Mouse (Mus musculus) myocyte (in vitro differentiated cells): ENCODE results near the gene Afp. TPM values are rescaled to one million over a fixed set of nuclear protein-coding genes. Genes with fewer than 3 reads are reported as not detected.

Source experiments
- H3K27me3 ChIP-seq: one replicate; pipeline ENCODE4 v1.6.1; 2011; ENCODE audit not compliant: control insufficient read depth, insufficient read depth, insufficient read length
- H3K36me3 ChIP-seq: one replicate; pipeline ENCODE4 v1.6.1; 2011; ENCODE audit not compliant: control insufficient read depth, insufficient read depth
- H3K4me2 ChIP-seq: one replicate; pipeline ENCODE4 v1.6.1; 2011; ENCODE audit warnings: low read depth, control low read depth
- H3K4me3 ChIP-seq: one replicate; pipeline ENCODE4 v1.5.1; 2011; ENCODE audit warnings: mild to moderate bottlenecking, control low read depth, moderate library complexity
- H3K79me2 ChIP-seq: one replicate; pipeline ENCODE4 v1.6.1; 2011; ENCODE audit not compliant: control insufficient read depth, insufficient read depth
- H3ac ChIP-seq: one replicate; pipeline ENCODE4 v1.6.1; 2011; ENCODE audit not compliant: control insufficient read depth, insufficient read length
- CEBPB ChIP-seq: IDR thresholded peaks from 2 replicates; pipeline ENCODE4 v1.6.1; 2011; ENCODE audit warnings: mild to moderate bottlenecking, moderate library complexity; ENCODE audit not compliant: poor library complexity, insufficient read depth, severe bottlenecking
- E2F4 ChIP-seq: IDR thresholded peaks from one replicate; pipeline ENCODE4 v1.6.1; 2011; ENCODE audit warnings: mild to moderate bottlenecking, control low read depth, moderate library complexity; ENCODE audit not compliant: insufficient read depth
- MAX ChIP-seq: IDR thresholded peaks from one replicate; pipeline ENCODE4 v1.6.1; 2011; ENCODE audit warnings: low read depth, mild to moderate bottlenecking, control low read depth
- MYOD1 ChIP-seq, 3 experiments: IDR thresholded peaks; one replicate each; pipeline ENCODE4 v1.6.1; 2011; ENCODE audit warnings: control low read depth in 2 of 3, low read depth in 2 of 3, mild to moderate bottlenecking in 2 of 3, moderate library complexity in 1 of 3; ENCODE audit not compliant: insufficient read length in 2 of 3, control insufficient read depth in 1 of 3
- MYOG ChIP-seq, 3 experiments: IDR thresholded peaks; one replicate each; pipeline ENCODE4 v1.6.1; 2011; ENCODE audit warnings: control low read depth in 2 of 3, low read depth in 2 of 3, mild to moderate bottlenecking in 2 of 3; ENCODE audit not compliant: insufficient read length in 2 of 3, control insufficient read depth in 1 of 3, insufficient read depth in 1 of 3
- POLR2A ChIP-seq: IDR thresholded peaks from one replicate; pipeline ENCODE4 v1.6.1; 2011; ENCODE audit warnings: low read depth, mild to moderate bottlenecking, control low read depth, moderate library complexity; ENCODE audit not compliant: insufficient read length
- POLR2AphosphoS2 ChIP-seq: IDR thresholded peaks from one replicate; pipeline ENCODE4 v1.6.1; 2011; ENCODE audit warnings: low read depth, control low read depth; ENCODE audit not compliant: insufficient read length
- REST ChIP-seq: IDR thresholded peaks from one replicate; pipeline ENCODE4 v1.6.1; 2011; ENCODE audit warnings: mild to moderate bottlenecking, control low read depth, moderate library complexity; ENCODE audit not compliant: insufficient read depth, insufficient read length
- SRF ChIP-seq: IDR thresholded peaks from one replicate; pipeline ENCODE4 v1.6.1; 2011; ENCODE audit warnings: low read depth; ENCODE audit not compliant: control insufficient read depth, insufficient read length
- TCF12 ChIP-seq: IDR thresholded peaks from one replicate; pipeline ENCODE4 v1.6.1; 2011; ENCODE audit warnings: mild to moderate bottlenecking, control low read depth; ENCODE audit not compliant: poor library complexity, insufficient read depth, severe bottlenecking
- TCF3 ChIP-seq: IDR thresholded peaks from one replicate; pipeline ENCODE4 v1.6.1; 2011; ENCODE audit warnings: low read depth, control low read depth; ENCODE audit not compliant: insufficient read length
- USF1 ChIP-seq: IDR thresholded peaks from one replicate; pipeline ENCODE4 v1.6.1; 2011; ENCODE audit warnings: low read depth, mild to moderate bottlenecking, control low read depth, moderate library complexity
- polyA plus RNA-seq: library from polyadenylated mRNA; unstranded; fragments of >200 nt; fragmentation: generic; extraction: Trizol; gene quantifications from one replicate; pipeline ENCODE4 v1.2.1, GENCODE M21; 2012; ENCODE audit warnings: missing spikeins

The Afp gene
- polyA plus RNA-seq, 1 experiment, result 0.07 TPM

GRCm38 (mm10) chr5:90474369-90474768, 16.2 kb upstream of the Afp start:
- TF ChIP-seq CEBPB, result no peak
- no peak for TF ChIP-seq TCF12
- TF ChIP-seq POLR2AphosphoS2, result no peak
- no peak for TF ChIP-seq MYOD1 (IDR thresholded peaks at IDR 0.05; ENCODE audit: control insufficient read depth in 1 of 3, insufficient read length in 2 of 3, low read depth in 2 of 3)
- TF ChIP-seq REST, result no peak
- TF ChIP-seq MYOG (IDR thresholded peaks at IDR 0.05; ENCODE audit: control insufficient read depth in 1 of 3, insufficient read depth in 1 of 3, insufficient read length in 2 of 3, low read depth in 2 of 3), result no peak
- no peak for TF ChIP-seq POLR2A
- H3K4me2 ChIP-seq, result no peak overlapping the region
- H3K79me2 ChIP-seq, result no peaks in the 10 kb centered on the region
- H3K27me3 ChIP-seq, result no peaks in the 10 kb centered on the region
- no peaks in the 10 kb centered on the region for H3K36me3 ChIP-seq
- no peak overlapping the region for H3K4me3 ChIP-seq
- H3ac ChIP-seq, result no peak overlapping the region

GRCm38 (mm10) chr5:90476741-90477140, 13.8 kb upstream of the Afp start:
- Histone ChIP-seq H3K4me3 (no peak overlapping the region), H3ac (no peak overlapping the region), H3K27me3 (no peaks in the 10 kb centered on the region), H3K79me2 (no peaks in the 10 kb centered on the region), H3K4me2 (no peak overlapping the region), H3K36me3 (no peaks in the 10 kb centered on the region)
- no peak for TF ChIP-seq MAX
- TF ChIP-seq SRF, result no peak
- no peak for TF ChIP-seq POLR2AphosphoS2
- TF ChIP-seq E2F4, result no peak
- TF ChIP-seq TCF3, result no peak
- no peak for TF ChIP-seq USF1
- no peak for TF ChIP-seq TCF12
- TF ChIP-seq MYOD1 (IDR thresholded peaks at IDR 0.05; ENCODE audit: control insufficient read depth in 1 of 3, insufficient read length in 2 of 3, low read depth in 2 of 3), result no peak
- no peak for TF ChIP-seq POLR2A
- TF ChIP-seq REST, result no peak
- no peak for TF ChIP-seq MYOG (IDR thresholded peaks at IDR 0.05; ENCODE audit: control insufficient read depth in 1 of 3, insufficient read depth in 1 of 3, insufficient read length in 2 of 3, low read depth in 2 of 3)
- no peak for TF ChIP-seq CEBPB

GRCm38 (mm10) chr5:90477308-90478140, 13.0 kb upstream of the Afp start:
- no peak overlapping the region for H3ac ChIP-seq
- TF ChIP-seq MYOD1 (IDR thresholded peaks at IDR 0.05; ENCODE audit: control insufficient read depth in 1 of 3, insufficient read length in 2 of 3, low read depth in 2 of 3) (no peak), MAX (no peak), TCF12 (no peak), POLR2A (no peak), SRF (no peak), POLR2AphosphoS2 (no peak)
- no peaks in the 10 kb centered on the region for H3K79me2 ChIP-seq
- H3K27me3 ChIP-seq, result no peaks in the 10 kb centered on the region
- H3K4me2 ChIP-seq, result no peak overlapping the region
- H3K4me3 ChIP-seq, result no peak overlapping the region
- H3K36me3 ChIP-seq, result no peaks in the 10 kb centered on the region

GRCm38 (mm10) chr5:90478886-90479285, 11.7 kb upstream of the Afp start:
- Histone ChIP-seq H3K79me2 (no peaks in the 10 kb centered on the region), H3ac (no peak overlapping the region), H3K36me3 (no peaks in the 10 kb centered on the region), H3K4me3 (no peak overlapping the region), H3K4me2 (no peak overlapping the region), H3K27me3 (no peaks in the 10 kb centered on the region)
- TF ChIP-seq TCF3 (no peak), USF1 (no peak), POLR2AphosphoS2 (no peak), MYOG (IDR thresholded peaks at IDR 0.05; ENCODE audit: control insufficient read depth in 1 of 3, insufficient read depth in 1 of 3, insufficient read length in 2 of 3, low read depth in 2 of 3) (no peak), MAX (no peak), REST (no peak), TCF12 (no peak), SRF (no peak), CEBPB (no peak), MYOD1 (IDR thresholded peaks at IDR 0.05; ENCODE audit: control insufficient read depth in 1 of 3, insufficient read length in 2 of 3, low read depth in 2 of 3) (no peak), E2F4 (no peak), POLR2A (no peak)

GRCm38 (mm10) chr5:90485597-90485996, 4.9 kb upstream of the Afp start:
- Histone ChIP-seq H3K27me3 (peaks cover 8% of the 10 kb centered on the region), H3K79me2 (no peaks in the 10 kb centered on the region)
- TF ChIP-seq MYOG (IDR thresholded peaks at IDR 0.05; ENCODE audit: control insufficient read depth in 1 of 3, insufficient read depth in 1 of 3, insufficient read length in 2 of 3, low read depth in 2 of 3) (no peak), TCF3 (no peak), E2F4 (no peak), POLR2A (no peak), SRF (no peak), REST (no peak), MYOD1 (IDR thresholded peaks at IDR 0.05; ENCODE audit: control insufficient read depth in 1 of 3, insufficient read length in 2 of 3, low read depth in 2 of 3) (no peak), POLR2AphosphoS2 (no peak), MAX (no peak), CEBPB (no peak), TCF12 (no peak), USF1 (no peak)

More at GRCm38 (mm10) chr5:90485597-90485996, 4.9 kb upstream of the Afp start:
- H3K36me3 ChIP-seq, result no peaks in the 10 kb centered on the region
- no peak overlapping the region for H3K4me2 ChIP-seq
- H3K4me3 ChIP-seq, result no peak overlapping the region
- H3ac ChIP-seq, result no peak overlapping the region
